Mouse (Mus musculus): Measurements from ENCODE around the gene Srp9.
"Not testable (repeated sequence)": the region's sequence is repeated elsewhere in the genome, so short reads cannot be mapped to it uniquely, and the experiment has no call there.

Srp9 gene

DNA sequence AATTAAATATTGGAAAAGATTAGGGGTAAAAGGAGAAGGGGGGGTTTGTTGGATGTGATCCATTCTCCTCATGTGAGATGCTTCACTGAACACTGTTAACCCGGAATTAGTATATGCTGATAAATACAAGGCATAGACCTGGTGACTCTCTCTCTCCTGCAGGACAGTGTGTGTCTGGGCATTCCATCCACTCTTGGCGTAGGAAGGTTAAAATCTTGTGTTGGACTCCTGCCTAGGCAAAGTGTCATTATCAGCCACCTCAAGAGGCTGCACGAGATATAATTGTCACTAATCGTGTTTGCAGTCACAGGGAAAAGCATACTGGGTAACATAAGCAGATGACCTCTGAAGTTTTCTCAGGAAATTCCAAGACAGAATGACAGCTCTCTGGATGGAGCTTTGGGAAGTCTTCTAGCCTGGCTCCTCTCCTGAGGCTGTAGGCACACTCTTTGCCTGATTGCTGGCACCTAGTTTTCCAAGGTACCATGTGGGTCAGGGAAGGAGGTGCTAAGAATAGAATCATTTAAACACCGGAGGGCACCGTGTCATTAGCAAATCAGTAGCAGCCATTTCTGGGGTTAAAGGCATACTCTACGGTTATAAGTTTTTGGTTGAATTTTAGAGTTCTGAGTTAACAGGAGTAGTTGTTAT lies 24.5 kb downstream of the Srp9 start:
- DNase-seq (ENCODE audit: low spot score), result no peak

DNA sequence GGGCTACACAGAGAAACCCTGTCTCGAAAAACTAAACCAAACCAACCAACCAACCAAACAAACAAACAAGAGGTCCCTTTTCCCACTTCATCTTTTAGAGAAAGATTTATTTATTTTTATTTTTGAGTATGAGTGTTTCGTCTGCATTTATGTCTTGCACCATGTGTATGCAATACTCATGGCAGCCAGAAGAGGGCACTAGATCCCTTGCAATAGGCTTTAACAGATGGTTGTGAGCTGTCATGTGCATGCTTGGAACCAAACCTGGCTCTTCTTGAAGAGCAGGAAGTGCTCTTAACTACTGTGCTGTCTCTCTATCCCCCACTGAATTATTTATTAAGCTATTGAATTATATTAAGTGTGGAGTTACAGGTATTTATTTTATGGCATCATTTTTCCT lies 25.4 kb downstream of the Srp9 start:
- DNase-seq (ENCODE audit: low spot score), result no peak

DNA sequence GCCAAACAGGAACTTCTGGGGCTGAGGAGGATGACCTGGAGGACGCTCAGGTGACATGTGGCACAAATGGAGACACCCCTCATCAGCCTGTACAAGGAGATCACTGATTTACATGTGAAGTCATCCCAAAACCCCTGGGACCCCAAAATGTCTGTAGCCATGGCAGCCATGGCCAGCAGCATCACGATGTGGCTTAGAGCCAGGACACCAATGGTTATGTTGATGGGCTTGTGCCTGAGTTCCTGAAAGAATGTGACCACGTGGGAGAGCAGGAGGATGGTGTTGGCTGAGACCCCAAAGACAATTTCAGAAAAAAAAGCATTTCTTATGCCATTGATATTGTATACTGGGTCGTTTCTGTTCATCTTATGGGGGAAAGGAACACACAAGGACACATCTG lies 33.2 kb downstream of the Srp9 start:
- DNase-seq (ENCODE audit: low spot score), result no peak

DNA sequence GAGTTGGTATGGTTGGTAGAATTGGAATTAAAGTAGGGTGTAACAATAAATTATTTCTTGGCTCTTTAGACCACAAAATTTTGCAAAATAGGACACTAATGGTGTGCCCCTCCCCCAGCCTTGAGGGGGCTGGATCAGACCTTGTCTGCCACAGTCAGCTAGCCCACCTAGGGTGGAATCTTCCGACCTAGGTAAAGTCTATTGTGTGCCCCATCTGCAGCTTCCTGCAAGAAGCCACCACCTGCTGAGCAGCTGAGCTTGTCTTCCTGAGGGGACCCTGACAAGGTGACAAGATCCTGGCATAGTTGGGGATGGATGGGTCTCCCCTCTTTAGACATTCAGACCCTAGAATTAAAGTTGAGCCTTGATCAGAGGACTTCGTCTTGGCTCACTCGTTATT lies 35.0 kb downstream of the Srp9 start:
- DNase-seq (ENCODE audit: low spot score), result no peak

DNA sequence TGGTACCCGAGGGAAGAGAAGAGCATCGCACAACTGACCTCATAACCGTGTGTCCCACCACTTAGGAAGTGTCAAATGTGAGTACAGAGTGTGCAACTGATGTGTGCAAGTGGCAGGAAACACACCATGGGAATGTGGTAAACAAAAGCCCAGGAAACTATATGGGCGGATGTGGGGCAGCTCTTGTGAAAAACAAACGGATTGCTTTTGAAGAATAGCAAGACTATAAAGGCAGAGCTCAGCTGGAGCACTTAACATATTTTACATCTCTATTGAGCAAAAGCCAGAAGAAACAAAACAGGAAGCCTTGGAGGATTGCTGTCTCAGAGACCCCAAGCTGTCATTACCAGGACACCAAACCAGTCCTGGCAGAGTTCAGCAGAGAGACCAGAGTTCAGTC lies 38.4 kb downstream of the Srp9 start:
- no peak for DNase-seq (ENCODE audit: low spot score)

DNA sequence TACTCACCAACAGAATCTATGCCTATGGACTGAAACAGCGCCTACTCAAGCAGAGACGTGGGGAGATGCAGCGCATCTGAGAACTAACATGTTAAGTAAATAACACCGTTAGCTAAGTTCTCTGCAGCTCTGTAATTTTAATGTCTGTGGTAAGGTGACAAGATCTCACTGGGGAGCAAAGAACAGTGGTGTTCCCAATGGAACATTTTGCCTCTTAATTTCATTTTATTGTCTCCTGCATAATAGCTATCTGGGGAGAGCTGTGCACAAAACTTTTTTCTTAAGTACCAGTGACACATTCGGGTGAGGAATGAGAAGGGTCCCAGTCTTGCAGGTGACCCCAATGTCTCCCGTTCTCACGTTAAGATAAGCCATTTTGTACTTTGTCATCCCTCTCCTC lies 39.8 kb downstream of the Srp9 start, which contains the start of gene Vmn1r1:
TSS of gene Vmn1r1 (minus strand) at position 101 of the 400 bp plus-strand sequence.
- no peak for DNase-seq (ENCODE audit: low spot score)

DNA sequence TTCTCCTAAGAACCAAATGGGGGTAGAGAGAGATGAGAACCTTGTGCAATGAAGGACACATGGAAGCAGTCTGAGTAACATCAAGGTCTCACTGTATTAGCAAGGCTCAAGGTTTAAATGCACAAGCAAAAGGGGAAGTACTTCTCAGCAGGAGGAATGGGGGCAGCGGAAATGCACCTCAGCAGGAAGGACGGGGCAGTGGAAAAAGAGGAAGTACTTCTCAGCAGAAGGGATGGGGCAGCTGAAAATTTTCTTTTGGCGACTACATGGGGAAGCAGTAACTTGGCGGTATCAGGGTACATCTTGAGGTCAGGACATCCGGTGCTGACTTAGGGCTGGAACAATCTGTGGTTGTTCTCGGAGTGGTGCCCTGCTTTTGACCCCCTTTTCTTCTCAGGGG lies 45.7 kb downstream of the Srp9 start:
- DNase-seq (ENCODE audit: low spot score), result not testable (repeated sequence)

DNA sequence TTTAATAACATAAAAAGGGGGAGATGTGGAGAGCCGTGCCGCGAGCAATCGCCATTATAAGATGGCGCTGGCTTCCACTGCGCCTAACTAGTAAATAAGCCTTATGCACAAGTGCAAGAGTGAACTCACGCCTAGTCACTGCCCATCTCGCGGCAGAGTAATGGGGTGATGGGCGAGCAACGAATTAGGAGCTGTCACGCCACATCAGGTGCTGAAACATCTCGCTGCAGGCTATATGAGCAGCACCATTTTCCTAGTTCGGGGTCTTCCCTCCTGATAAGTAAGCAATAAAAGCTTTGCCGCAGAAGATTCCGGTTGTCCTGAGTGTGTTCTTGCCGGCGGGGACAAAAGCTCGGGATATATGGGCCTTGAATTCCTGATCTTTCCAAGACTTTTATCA lies 52.4 kb downstream of the Srp9 start:
- not testable (repeated sequence) for DNase-seq (ENCODE audit: low spot score)

DNA sequence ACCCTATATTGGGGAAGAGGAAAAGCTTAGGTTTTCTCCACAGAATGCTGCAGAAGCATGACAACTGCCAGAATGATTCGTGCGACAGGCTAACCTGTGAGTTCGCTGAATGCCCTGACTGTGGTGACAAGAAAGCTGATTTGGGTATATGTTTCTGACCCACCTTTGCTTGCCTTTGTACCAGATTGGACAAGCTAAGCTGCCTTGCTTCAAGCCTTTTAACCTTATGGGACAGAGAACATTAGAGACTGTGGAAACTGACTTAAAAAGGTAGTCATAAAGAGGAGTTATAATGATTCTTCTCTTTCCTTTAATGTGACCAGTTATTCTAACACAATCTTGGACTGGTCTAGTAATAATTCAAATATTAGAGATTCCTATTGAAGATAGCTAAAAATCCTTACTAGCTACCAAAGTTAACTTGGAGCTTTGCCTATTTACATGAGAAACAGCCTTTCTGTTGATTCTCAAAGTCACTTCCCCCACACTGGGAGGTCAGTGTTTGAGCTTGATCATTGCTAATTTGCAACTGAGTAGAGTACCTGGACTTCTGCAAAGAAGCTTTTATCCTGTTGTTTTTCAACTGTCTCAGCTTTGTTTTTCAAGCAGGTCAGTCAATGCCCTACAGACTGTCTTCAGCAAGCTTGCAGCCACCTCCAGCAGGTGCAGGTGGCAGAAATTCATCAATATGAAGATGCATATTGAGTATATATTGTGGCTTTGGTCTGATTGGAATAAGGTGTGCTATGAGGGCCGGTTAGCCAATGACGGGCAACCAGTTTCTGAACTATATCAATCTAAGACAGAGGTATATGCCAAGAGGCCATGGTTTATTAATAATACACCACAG lies 57.1 kb downstream of the Srp9 start:
- no peak for DNase-seq (ENCODE audit: low spot score)

Data from urinary bladder, postnatal 10 days (tissue).